Mouse (Mus musculus) kidney, embryonic 15.5 days (tissue): ENCODE results near the gene Id1. TPM values are rescaled to one million over a fixed set of nuclear protein-coding genes. Genes with fewer than 3 reads are reported as not detected.

Experiments
- ATAC-seq: fragments of 200-750 bp; cut with Nextera tagmentation; replicated peaks from 2 replicates; pipeline ENCODE4 v1.8.0; 2017; ENCODE audit warnings: moderate TSS enrichment; ENCODE audit not compliant: low FRiP score
- H3K27ac ChIP-seq: fragments of 300-500 bp; sonication (generic); 2 replicates; pipeline ENCODE4 v1.5.1; 2015; ENCODE audit warnings: mild to moderate bottlenecking, inconsistent platforms
- H3K27me3 ChIP-seq: fragments of 300-500 bp; sonication (generic); 2 replicates; pipeline ENCODE4 v1.6.1; 2015; ENCODE audit warnings: inconsistent platforms
- H3K36me3 ChIP-seq: fragments of 300-500 bp; sonication (generic); 2 replicates; pipeline ENCODE4 v1.6.1; 2015; ENCODE audit warnings: inconsistent platforms
- H3K4me1 ChIP-seq: fragments of 300-500 bp; sonication (generic); 2 replicates; pipeline ENCODE4 v1.6.1; 2015; ENCODE audit warnings: inconsistent platforms
- H3K4me2 ChIP-seq: fragments of 300-500 bp; sonication (generic); 2 replicates; pipeline ENCODE4 v1.6.1; 2015; ENCODE audit warnings: moderate library complexity, mild to moderate bottlenecking, inconsistent platforms
- H3K4me3 ChIP-seq: fragments of 300-500 bp; sonication (generic); replicated peaks from 2 replicates; pipeline ENCODE4 v1.5.1; 2015; ENCODE audit warnings: mild to moderate bottlenecking, inconsistent platforms
- H3K9ac ChIP-seq: fragments of 300-500 bp; sonication (generic); 2 replicates; pipeline ENCODE4 v1.6.1; 2015; ENCODE audit warnings: mild to moderate bottlenecking, inconsistent platforms
- H3K9me3 ChIP-seq: fragments of 300-500 bp; sonication (generic); replicated peaks from 2 replicates; pipeline ENCODE4 v1.6.1; 2016; ENCODE audit warnings: inconsistent platforms
- WGBS: fragments of 180-500 bp; shearing (Covaris S2); methylation state at CpG from one replicate; pipeline ENCODE4 v1.1.7; 2015; ENCODE audit warnings: mixed read lengths; 5-methylcytosine and 5-hydroxymethylcytosine counted together
- polyA plus RNA-seq: library from polyadenylated mRNA; unstranded; fragments of >200 nt; fragmentation: Nextera tagmentation; extraction: Ambion mirVana; gene quantifications from 2 replicates; pipeline ENCODE4 v1.2.1, GENCODE M21; 2015

Id1 gene
- polyA plus RNA-seq, 1 experiment from 2014 or later: 133 TPM

GRCm38 (mm10) chr2:152703596-152704255 is 32.3 kb upstream of the Id1 start:
- no peak overlapping the region for H3K4me3 ChIP-seq
- peaks cover 37% of the 10 kb centered on the region for H3K4me1 ChIP-seq
- H3K36me3 ChIP-seq: peaks cover 82% of the 10 kb centered on the region
- no peak overlapping the region for H3K9ac ChIP-seq
- no peak for ATAC-seq
- H3K9me3 ChIP-seq: no peaks in the 10 kb centered on the region
- 91% methylated on average over 21 of the region's 21 CpGs for WGBS
- H3K4me2 ChIP-seq: no peak overlapping the region
- 0 out of 2 replicates have a peak overlapping the region, but pooled peaks have one; percentile 6 for H3K27ac ChIP-seq
- H3K27me3 ChIP-seq: no peaks in the 10 kb centered on the region

GRCm38 (mm10) chr2:152704256-152704605 is 31.8 kb upstream of the Id1 start:
- H3K9me3 ChIP-seq: no peaks in the 10 kb centered on the region
- H3K9ac ChIP-seq: no peak overlapping the region
- WGBS: 88% methylated on average over 5 of the region's 5 CpGs
- H3K4me3 ChIP-seq: no peak overlapping the region
- no peak overlapping the region for H3K4me2 ChIP-seq
- peaks cover 77% of the 10 kb centered on the region for H3K36me3 ChIP-seq
- no peaks in the 10 kb centered on the region for H3K27me3 ChIP-seq
- H3K27ac ChIP-seq: no peak overlapping the region
- H3K4me1 ChIP-seq: peaks cover 42% of the 10 kb centered on the region
- no peak for ATAC-seq

- Histone ChIP-seq H3K27me3 (no peaks in the 10 kb centered on the region), H3K4me2 (no peak overlapping the region), H3K4me1 (peaks cover 48% of the 10 kb centered on the region), H3K27ac (peak overlapping the region; percentile 97; the same call in 1 of the 2 replicates), H3K4me3 (no peak overlapping the region), H3K9ac (no peak overlapping the region), H3K9me3 (no peaks in the 10 kb centered on the region), H3K36me3 (peaks cover 71% of the 10 kb centered on the region)
- no peak for ATAC-seq
- WGBS: 92% methylated on average over 14 of the region's 14 CpGs
Measured at GRCm38 (mm10) chr2:152704811-152705370, 31.2 kb upstream of the Id1 start.

GRCm38 (mm10) chr2:152705993-152706571 is 30.0 kb upstream of the Id1 start:
- H3K9me3 ChIP-seq: no peaks in the 10 kb centered on the region
- H3K27ac ChIP-seq: peak overlapping the region; percentile 97
- peaks cover 63% of the 10 kb centered on the region for H3K36me3 ChIP-seq
- peaks cover 48% of the 10 kb centered on the region for H3K4me1 ChIP-seq
- H3K4me2 ChIP-seq: no peak overlapping the region
- H3K4me3 ChIP-seq: no peak overlapping the region
- WGBS: 77% methylated on average over 22 of the region's 22 CpGs
- H3K27me3 ChIP-seq: no peaks in the 10 kb centered on the region
- H3K9ac ChIP-seq: no peak overlapping the region
- ATAC-seq: no peak

GRCm38 (mm10) chr2:152707186-152707585 is 28.9 kb upstream of the Id1 start:
- no peak; the same call in 1 of the 2 replicates for ATAC-seq
- Histone ChIP-seq H3K27ac (peak overlapping the region; percentile 97), H3K9me3 (no peaks in the 10 kb centered on the region), H3K36me3 (peaks cover 52% of the 10 kb centered on the region), H3K9ac (peak overlapping the region; percentile 60), H3K4me2 (peak overlapping the region; percentile 69), H3K4me1 (peaks cover 48% of the 10 kb centered on the region), H3K4me3 (peak overlapping the region; percentile 45), H3K27me3 (no peaks in the 10 kb centered on the region)
- WGBS: 15% methylated on average over 7 of the region's 7 CpGs

GRCm38 (mm10) chr2:152707627-152708026 is 28.4 kb upstream of the Id1 start:
- peaks cover 48% of the 10 kb centered on the region for H3K36me3 ChIP-seq
- peaks cover 48% of the 10 kb centered on the region for H3K4me1 ChIP-seq
- H3K27me3 ChIP-seq: no peaks in the 10 kb centered on the region
- H3K4me2 ChIP-seq: peak overlapping the region; percentile 69
- no peaks in the 10 kb centered on the region for H3K9me3 ChIP-seq
- H3K4me3 ChIP-seq: peak overlapping the region; percentile 45
- peak overlapping the region; percentile 60 for H3K9ac ChIP-seq
- peak; percentile 97 for ATAC-seq
- H3K27ac ChIP-seq: peak overlapping the region; percentile 97
- 2% methylated on average over 31 of the region's 31 CpGs for WGBS

- Histone ChIP-seq H3K9ac (no peak overlapping the region), H3K9me3 (no peaks in the 10 kb centered on the region), H3K4me2 (no peak overlapping the region), H3K27ac (peak overlapping the region; percentile 97; the same call in 1 of the 2 replicates), H3K4me3 (no peak overlapping the region), H3K4me1 (peaks cover 48% of the 10 kb centered on the region), H3K27me3 (no peaks in the 10 kb centered on the region), H3K36me3 (peaks cover 33% of the 10 kb centered on the region)
- 81% methylated on average over 5 of the region's 5 CpGs for WGBS
- no peak for ATAC-seq
Measured at GRCm38 (mm10) chr2:152709066-152709465, 27.0 kb upstream of the Id1 start.

GRCm38 (mm10) chr2:152716241-152716772 is 19.7 kb upstream of the Id1 start:
- Histone ChIP-seq H3K4me2 (no peak overlapping the region), H3K27ac (peak overlapping the region; percentile 84), H3K27me3 (no peaks in the 10 kb centered on the region), H3K9ac (no peak overlapping the region), H3K9me3 (no peaks in the 10 kb centered on the region), H3K4me1 (peaks cover 19% of the 10 kb centered on the region), H3K4me3 (no peak overlapping the region), H3K36me3 (no peaks in the 10 kb centered on the region)
- peak; percentile 34; the same call in 1 of the 2 replicates for ATAC-seq
- WGBS: 53% methylated on average over 6 of the region's 6 CpGs

- Histone ChIP-seq H3K4me1 (peaks cover 19% of the 10 kb centered on the region), H3K4me2 (no peak overlapping the region), H3K9ac (no peak overlapping the region), H3K9me3 (no peaks in the 10 kb centered on the region), H3K27me3 (no peaks in the 10 kb centered on the region), H3K36me3 (no peaks in the 10 kb centered on the region), H3K4me3 (no peak overlapping the region), H3K27ac (peak overlapping the region; percentile 43)
- WGBS: 58% methylated on average over 11 of the region's 11 CpGs
- ATAC-seq: no peak
Measured at GRCm38 (mm10) chr2:152717652-152718051, 18.4 kb upstream of the Id1 start.

- Histone ChIP-seq H3K9me3 (no peaks in the 10 kb centered on the region), H3K36me3 (no peaks in the 10 kb centered on the region), H3K9ac (no peak overlapping the region), H3K4me2 (no peak overlapping the region), H3K27ac (peak overlapping the region; percentile 43), H3K27me3 (no peaks in the 10 kb centered on the region), H3K4me1 (peaks cover 19% of the 10 kb centered on the region), H3K4me3 (no peak overlapping the region)
- WGBS: 32% methylated on average over 6 of the region's 6 CpGs
- ATAC-seq: 0 out of 2 replicates have a peak, but pooled peaks have one; percentile 47
Measured at GRCm38 (mm10) chr2:152718076-152718475, 18.0 kb upstream of the Id1 start.

- peak; percentile 47 for ATAC-seq
- 3% methylated on average over 37 of the region's 37 CpGs for WGBS
- peak overlapping the region; percentile 24 for H3K27ac ChIP-seq
Measured at GRCm38 (mm10) chr2:152723651-152724331, 12.3 kb upstream of the Id1 start.

More at GRCm38 (mm10) chr2:152723651-152724331, 12.3 kb upstream of the Id1 start:
- H3K9ac ChIP-seq: peak overlapping the region; percentile 35; the same call in 1 of the 2 replicates
- no peaks in the 10 kb centered on the region for H3K9me3 ChIP-seq
- H3K4me1 ChIP-seq: peaks cover 54% of the 10 kb centered on the region
- H3K4me3 ChIP-seq: peak overlapping the region; percentile 36
- no peaks in the 10 kb centered on the region for H3K27me3 ChIP-seq
- peak overlapping the region; percentile 69 for H3K4me2 ChIP-seq
- H3K36me3 ChIP-seq: no peaks in the 10 kb centered on the region
